Mouse (Mus musculus): ENCODE data around the gene 2310057M21Rik.

The 2310057M21Rik gene

DNA sequence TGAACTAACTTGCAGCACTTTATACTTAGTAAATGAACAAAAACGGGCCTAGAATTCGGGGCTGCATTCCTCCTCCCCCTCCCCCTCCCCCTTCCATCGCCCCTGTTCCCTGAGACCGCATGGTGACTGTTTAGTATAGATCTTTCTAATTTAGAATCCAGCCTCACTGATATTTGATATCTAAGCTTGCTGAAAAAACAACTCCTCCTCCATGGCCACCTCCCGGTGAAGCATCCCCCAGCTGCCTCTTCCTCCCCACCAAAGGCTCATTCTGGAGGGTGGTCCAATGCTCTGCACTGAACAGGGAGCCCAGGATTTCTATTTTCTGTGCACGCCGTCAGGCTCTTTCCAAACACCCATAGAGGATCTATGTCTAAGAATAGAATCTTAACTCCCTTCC, 44.2 kb downstream of the 2310057M21Rik start:
- no peak for DNase-seq

DNA sequence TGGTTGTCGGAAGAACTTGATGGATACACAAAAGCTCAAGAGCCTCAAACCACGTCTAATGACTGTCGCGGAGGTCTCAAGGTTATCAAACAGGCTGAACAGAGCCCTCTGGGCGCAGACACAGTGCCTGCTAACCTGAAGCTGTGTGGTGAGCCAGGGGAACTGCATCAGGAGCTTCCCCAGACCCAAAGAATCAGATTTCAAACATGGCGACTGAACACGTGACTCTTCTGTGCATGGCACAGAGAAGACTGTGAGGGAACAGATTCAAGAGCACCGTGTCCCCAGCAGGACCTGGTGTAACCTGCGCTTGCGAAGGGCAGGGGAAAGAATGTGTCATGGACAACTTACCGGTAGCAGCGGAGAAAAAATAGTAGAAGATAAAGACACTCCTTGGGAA, 45.0 kb downstream of the 2310057M21Rik start:
- no peak for DNase-seq

DNA sequence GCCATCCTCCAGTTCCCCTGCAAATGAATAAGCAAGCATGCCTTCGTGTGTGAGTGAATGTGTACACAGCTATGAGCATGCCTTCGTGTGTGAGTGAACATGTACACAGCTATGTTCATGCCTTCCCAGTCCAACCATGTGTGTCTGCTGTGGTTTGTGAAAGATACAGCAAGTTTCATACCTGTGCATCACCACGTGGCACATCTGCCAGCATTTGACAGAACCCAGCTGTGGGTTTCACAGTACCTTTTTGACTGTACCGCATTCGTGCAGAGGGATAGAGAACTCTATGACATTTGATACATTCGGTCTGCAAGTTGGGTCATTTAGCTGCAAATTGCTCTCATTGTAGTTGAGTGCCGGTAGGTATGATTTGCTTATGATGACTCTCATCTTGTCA, 48.1 kb downstream of the 2310057M21Rik start:
- DNase-seq = no peak

DNA sequence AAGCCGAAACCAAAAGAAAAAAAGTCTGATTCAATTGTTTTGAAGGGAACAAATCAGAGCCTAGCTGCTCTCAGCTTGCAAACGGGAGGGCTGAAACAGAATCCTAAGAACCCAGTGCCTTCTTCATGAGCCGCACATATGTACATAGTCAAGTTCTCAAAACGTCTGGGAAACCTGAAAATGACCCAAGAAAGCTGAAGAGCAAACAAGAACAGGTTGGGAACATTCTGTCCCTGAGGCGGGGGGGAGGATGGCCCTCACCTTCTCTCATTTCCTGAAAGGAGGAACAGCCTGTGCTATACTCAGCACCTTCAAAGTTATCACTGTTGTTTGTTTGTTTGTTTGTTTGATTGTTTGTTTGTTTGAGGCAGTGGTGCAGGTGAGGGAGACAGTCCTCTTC, 55.8 kb downstream of the 2310057M21Rik start:
- DNase-seq = no peak

DNA sequence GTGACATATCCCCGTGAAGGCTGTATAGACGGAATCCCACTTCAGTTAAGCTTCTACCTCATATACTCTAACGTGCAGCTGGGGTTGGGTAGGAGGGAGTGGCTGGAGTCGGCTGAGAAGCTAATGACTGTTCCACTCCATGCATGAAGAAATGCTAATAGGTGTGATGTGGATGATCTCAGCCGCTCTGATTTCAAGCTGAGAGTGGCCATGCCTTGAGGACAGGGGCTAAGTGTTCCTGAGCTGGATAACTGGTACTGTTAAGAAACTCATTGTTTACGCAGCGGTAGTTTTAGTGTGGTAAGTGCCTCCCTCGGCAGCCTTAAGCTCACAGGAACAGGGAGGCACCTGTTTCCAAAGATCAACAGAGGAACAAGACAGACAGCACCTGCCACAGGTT, 59.2 kb downstream of the 2310057M21Rik start:
- DNase-seq = no peak

DNA sequence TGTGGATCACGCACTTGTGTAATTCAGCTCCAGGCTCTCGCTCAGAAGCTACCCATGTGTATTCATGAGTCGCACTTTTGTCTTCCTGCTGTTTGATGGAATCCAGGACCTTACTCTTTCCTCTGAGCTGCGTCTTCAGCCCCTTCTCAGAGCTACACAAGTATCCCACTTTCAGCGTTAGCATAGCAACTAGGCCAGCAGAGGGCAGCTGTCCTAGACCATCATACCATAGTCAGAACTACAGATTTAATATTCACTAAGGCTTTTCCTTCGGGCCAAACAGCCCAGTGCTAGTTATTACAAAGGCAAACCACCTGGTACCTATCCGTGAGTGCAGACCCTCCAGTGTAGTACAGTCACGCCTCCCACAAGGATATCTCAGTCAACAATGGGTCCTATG, 65.4 kb downstream of the 2310057M21Rik start:
- no peak for DNase-seq

All from kidney, adult 8-10 months (tissue).